Mouse (Mus musculus): Measurements from ENCODE around the gene Btbd8.

DNA sequence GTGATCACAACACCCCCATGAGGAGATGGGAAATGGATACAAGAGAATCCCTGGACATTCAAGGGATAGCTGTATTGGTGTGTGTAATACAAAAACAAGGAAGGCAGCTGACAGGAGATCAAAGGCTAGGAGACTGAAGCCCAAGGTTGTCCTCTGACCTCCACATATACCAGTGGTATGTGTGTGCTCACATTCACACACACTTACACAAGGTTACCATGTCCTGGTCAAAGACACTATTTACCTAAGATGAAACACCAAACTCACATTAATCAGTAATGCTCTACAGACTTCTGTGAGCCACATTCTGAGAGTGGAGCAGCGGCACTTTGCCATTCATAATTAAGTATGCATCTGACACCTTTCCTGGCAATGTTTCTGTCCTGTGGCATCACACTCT, 27.5 kb upstream of the Btbd8 start:
- TF ChIP-seq POLR2A (IDR thresholded peaks at IDR 0.05; ENCODE audit: low read depth, low read length) (no peak), CTCF (conservative IDR thresholded peaks at IDR 0.05; ENCODE audit: insufficient read depth, insufficient read length, low read depth, low read length) (no peak)

Data from kidney, adult 2 months (tissue).